Mouse (Mus musculus) fibroblast of lung, adult 2 months (primary cell): ENCODE results near the gene Olfr25.

Source experiments
- DNase-seq: peaks from one replicate; pipeline ENCODE4 v3.0.0-alpha.2; 2011; ENCODE audit warnings: low read depth

Olfr25 gene

GRCm38 (mm10) chr9:38328760-38329159, at the start of gene Olfr25:
Olfr25 (plus strand) TSS chr9:38329060.
- DNase-seq = no peak

GRCm38 (mm10) chr9:38290807-38291206, 38.1 kb upstream of the Olfr25 start, which contains the start of gene Olfr896-ps1:
Olfr896-ps1 (plus strand) TSS chr9:38291107.
- DNase-seq = no peak

GRCm38 (mm10) chr9:38348111-38348510, 19.3 kb downstream of the Olfr25 start, which contains the start of gene Olfr898:
Olfr898 (plus strand) TSS chr9:38348411.
- no peak for DNase-seq

- no peak for DNase-seq
These were observed 37.7 kb downstream of the Olfr25 start, which contains the start of gene Olfr250 for GRCm38 (mm10) chr9:38366596-38366995. Olfr250 (plus strand) TSS chr9:38366896.

GRCm38 (mm10) chr9:38376786-38377185, 47.9 kb downstream of the Olfr25 start, which contains the start of gene Olfr251:
Olfr251 (plus strand) TSS chr9:38377086.
- DNase-seq = no peak
